Mouse (Mus musculus) G1E (cell line): ENCODE measurements around the gene Dbn1.

Experiments used
- CTCF ChIP-seq: IDR thresholded peaks from 2 replicates; pipeline ENCODE4 v1.5.1; 2012; ENCODE audit warnings: low read depth, low read length, inconsistent platforms, mixed read lengths
- GATA1 ChIP-seq: IDR thresholded peaks from 2 replicates; pipeline ENCODE4 v1.6.1; 2012; ENCODE audit warnings: borderline replicate concordance, low read length, inconsistent platforms, mixed read lengths
- GATA2 ChIP-seq: IDR thresholded peaks from 2 replicates; pipeline ENCODE4 v1.6.1; 2012; ENCODE audit warnings: low read depth, low read length, inconsistent platforms, borderline replicate concordance
- POLR2AphosphoS5 ChIP-seq: IDR thresholded peaks from 2 replicates; pipeline ENCODE4 v1.6.1; 2012; ENCODE audit warnings: low read depth, low read length, inconsistent platforms; ENCODE audit not compliant: insufficient replicate concordance
- TAL1 ChIP-seq: conservative IDR thresholded peaks from 2 replicates; pipeline ENCODE4 v1.6.1; 2012; ENCODE audit warnings: low read depth, low read length, inconsistent platforms, mixed read lengths

GRCm38 (mm10) chr13:55468851-55469560 lies 18.9 kb downstream of the Dbn1 start:
- TF ChIP-seq CTCF, result no peak
- no peak for TF ChIP-seq GATA1
- TF ChIP-seq TAL1, result no peak
- no peak for TF ChIP-seq POLR2AphosphoS5
- TF ChIP-seq GATA2, result no peak
